Mouse (Mus musculus): Measurements from ENCODE around the gene Glp2r. TPM values are rescaled to one million over a fixed set of nuclear protein-coding genes. Genes with fewer than 3 reads are reported as not detected.

The Glp2r gene
- polyA plus RNA-seq, 1 experiment from 2014 or later, result 0.03 TPM

DNA sequence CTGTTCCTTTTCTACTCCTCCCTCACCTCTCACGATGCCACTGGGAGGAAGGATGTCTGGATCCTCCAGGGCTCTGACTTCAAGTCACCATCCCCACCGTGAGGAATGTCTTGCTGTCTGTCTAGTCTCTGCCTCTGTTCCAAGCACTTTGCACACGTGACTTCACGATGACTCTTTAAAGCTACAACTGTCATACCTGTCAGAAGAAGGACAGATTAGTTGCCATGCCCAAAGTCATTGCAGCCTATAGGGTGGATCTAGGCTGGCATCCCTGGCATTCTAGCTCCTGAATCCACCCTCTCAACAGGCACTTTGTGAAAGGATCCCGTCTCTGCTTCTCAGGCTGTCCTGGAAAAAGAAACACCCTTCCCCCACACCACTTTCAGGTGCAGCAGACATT is 91.7 kb downstream of the Glp2r start:
- H3K9me3 ChIP-seq (replicated peaks; ENCODE audit: control insufficient read depth, low read length), result no peaks in the 10 kb centered on the region
- no peak overlapping the region for H3K4me3 ChIP-seq (ENCODE audit: low read depth, low read length)
- WGBS (ENCODE audit: insufficient replicate concordance), result 59% methylated on average over 5 of the region's 5 CpGs
- no peaks in the 10 kb centered on the region for H3K36me3 ChIP-seq (ENCODE audit: control insufficient read depth, insufficient read depth, low read length)
- H3K9ac ChIP-seq (ENCODE audit: low read depth, low read length), result no peak overlapping the region
- H3K27me3 ChIP-seq (ENCODE audit: control insufficient read depth, insufficient read depth, low read length), result no peaks in the 10 kb centered on the region
- H3K4me1 ChIP-seq (ENCODE audit: control insufficient read depth, insufficient read depth, low read length), result no peaks in the 10 kb centered on the region
- no peak for ATAC-seq (replicated peaks; ENCODE audit: insufficient number of reproducible peaks, low FRiP score, low TSS enrichment)
- H3K27ac ChIP-seq (ENCODE audit: low read depth, low read length), result no peak overlapping the region
- no peak overlapping the region for H3K4me2 ChIP-seq

DNA sequence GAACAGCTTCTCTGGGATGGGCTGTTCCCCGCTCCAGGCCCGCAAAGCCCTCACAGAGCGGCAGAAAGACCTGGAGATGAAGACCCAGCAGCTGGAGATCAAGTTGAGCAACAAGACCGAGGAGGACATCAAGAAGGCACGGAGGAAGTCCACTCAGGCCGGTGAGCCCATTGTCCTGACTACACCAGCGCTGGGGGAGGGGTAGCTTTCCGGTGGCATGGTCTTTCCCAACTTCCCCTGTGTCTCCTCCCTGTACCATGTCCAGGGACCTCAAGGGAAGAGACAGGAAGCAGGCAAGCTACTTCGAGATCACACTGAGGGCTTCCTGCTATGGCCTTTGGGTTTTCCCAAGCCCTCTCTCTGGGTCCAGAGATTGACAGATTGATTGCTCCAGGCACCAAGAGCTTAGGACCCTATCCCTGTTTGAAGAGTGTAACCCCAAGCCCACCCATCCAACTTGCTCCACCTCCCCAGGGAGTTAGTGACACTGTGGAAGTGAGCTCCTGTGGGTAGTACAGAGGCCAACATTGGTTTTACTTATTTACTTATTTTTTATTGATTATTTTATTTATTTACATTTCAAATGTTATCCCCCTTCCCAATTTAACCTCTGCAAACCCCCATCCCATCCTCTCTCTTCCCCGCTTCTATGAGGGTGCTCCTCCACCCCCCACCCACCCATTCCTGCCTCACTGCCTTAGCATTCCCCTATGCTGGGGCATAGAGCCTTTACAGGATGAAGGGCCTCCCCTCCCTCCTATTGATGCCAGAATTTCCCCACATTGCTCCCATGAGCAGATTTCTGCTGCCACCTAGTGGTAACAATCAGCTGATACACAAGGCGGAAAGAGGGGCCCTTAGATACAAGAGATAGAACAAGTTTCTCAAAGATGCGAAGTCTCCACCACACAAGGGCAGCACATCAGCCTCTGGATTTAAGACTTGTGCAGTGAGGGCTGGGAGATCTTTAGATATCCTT is 95.1 kb downstream of the Glp2r start:
- H3K4me2 ChIP-seq, result no peak overlapping the region
- no peaks in the 10 kb centered on the region for H3K9me3 ChIP-seq (replicated peaks; ENCODE audit: control insufficient read depth, low read length)
- no peak overlapping the region for H3K4me3 ChIP-seq (ENCODE audit: low read depth, low read length)
- WGBS (ENCODE audit: insufficient replicate concordance), result 53% methylated on average over 12 of the region's 12 CpGs
- no peaks in the 10 kb centered on the region for H3K27me3 ChIP-seq (ENCODE audit: control insufficient read depth, insufficient read depth, low read length)
- no peak for ATAC-seq (replicated peaks; ENCODE audit: insufficient number of reproducible peaks, low FRiP score, low TSS enrichment)
- peaks cover 15% of the 10 kb centered on the region for H3K4me1 ChIP-seq (ENCODE audit: control insufficient read depth, insufficient read depth, low read length)
- no peak overlapping the region for H3K9ac ChIP-seq (ENCODE audit: low read depth, low read length)
- no peaks in the 10 kb centered on the region for H3K36me3 ChIP-seq (ENCODE audit: control insufficient read depth, insufficient read depth, low read length)
- no peak overlapping the region for H3K27ac ChIP-seq (ENCODE audit: low read depth, low read length)

DNA sequence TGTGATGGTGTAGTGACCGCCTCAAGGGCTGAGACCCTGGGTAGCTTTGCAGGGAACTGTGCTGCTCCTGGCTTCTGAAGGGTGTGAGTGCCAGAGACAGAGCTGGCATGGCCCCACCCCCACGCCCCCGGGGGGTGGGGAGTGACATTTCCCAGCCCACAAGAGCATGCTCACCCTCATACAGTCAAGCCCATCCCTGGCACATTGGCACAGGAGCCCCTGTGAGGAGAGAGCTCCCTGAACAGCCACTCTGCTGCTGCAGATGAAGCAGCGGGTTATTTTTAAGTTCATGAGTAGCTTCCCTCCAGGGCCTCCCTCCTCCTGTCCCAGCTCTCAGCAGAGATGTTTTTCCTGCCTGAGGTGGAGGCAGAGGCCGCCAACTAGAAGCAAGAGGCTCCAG is 98.8 kb downstream of the Glp2r start:
- Histone ChIP-seq H3K9me3 (replicated peaks; ENCODE audit: control insufficient read depth, low read length) (no peaks in the 10 kb centered on the region), H3K36me3 (ENCODE audit: control insufficient read depth, insufficient read depth, low read length) (no peaks in the 10 kb centered on the region), H3K27ac (ENCODE audit: low read depth, low read length) (peak overlapping the region; percentile 54), H3K4me3 (ENCODE audit: low read depth, low read length) (no peak overlapping the region), H3K4me2 (peak overlapping the region; percentile 23; the same call in 1 of the 2 replicates), H3K9ac (ENCODE audit: low read depth, low read length) (no peak overlapping the region), H3K4me1 (ENCODE audit: control insufficient read depth, insufficient read depth, low read length) (peaks cover 17% of the 10 kb centered on the region), H3K27me3 (ENCODE audit: control insufficient read depth, insufficient read depth, low read length) (no peaks in the 10 kb centered on the region)
- no peak for ATAC-seq (replicated peaks; ENCODE audit: insufficient number of reproducible peaks, low FRiP score, low TSS enrichment)
- 36% methylated on average over 5 of the region's 5 CpGs for WGBS (ENCODE audit: insufficient replicate concordance)

DNA sequence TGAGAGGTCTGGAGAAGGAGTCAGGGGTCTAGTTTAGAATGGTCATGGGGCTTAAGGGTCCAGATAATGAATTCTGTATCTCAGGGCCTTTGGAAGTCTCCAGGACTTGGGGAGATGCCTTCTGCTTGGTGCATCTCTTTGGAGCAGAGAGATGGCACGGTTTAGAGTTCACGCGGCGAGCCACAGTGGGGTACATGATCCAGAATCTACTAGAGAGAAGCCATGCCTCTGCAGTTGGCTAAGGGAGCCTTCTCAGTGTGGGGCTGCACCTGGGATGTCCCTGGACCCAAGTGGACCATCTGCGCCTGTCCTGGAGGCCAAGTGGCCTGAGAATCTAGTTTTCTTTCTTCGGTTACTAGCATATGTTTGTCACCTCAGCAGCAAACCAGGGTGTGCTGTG is 100.9 kb downstream of the Glp2r start:
- Histone ChIP-seq H3K27ac (ENCODE audit: low read depth, low read length) (no peak overlapping the region), H3K27me3 (ENCODE audit: control insufficient read depth, insufficient read depth, low read length) (no peaks in the 10 kb centered on the region), H3K9me3 (replicated peaks; ENCODE audit: control insufficient read depth, low read length) (no peaks in the 10 kb centered on the region), H3K36me3 (ENCODE audit: control insufficient read depth, insufficient read depth, low read length) (no peaks in the 10 kb centered on the region), H3K4me1 (ENCODE audit: control insufficient read depth, insufficient read depth, low read length) (peaks cover 17% of the 10 kb centered on the region), H3K4me2 (no peak overlapping the region), H3K4me3 (ENCODE audit: low read depth, low read length) (no peak overlapping the region), H3K9ac (ENCODE audit: low read depth, low read length) (no peak overlapping the region)
- ATAC-seq (replicated peaks; ENCODE audit: insufficient number of reproducible peaks, low FRiP score, low TSS enrichment), result no peak
- 91% methylated on average over 6 of the region's 6 CpGs for WGBS (ENCODE audit: insufficient replicate concordance)

DNA sequence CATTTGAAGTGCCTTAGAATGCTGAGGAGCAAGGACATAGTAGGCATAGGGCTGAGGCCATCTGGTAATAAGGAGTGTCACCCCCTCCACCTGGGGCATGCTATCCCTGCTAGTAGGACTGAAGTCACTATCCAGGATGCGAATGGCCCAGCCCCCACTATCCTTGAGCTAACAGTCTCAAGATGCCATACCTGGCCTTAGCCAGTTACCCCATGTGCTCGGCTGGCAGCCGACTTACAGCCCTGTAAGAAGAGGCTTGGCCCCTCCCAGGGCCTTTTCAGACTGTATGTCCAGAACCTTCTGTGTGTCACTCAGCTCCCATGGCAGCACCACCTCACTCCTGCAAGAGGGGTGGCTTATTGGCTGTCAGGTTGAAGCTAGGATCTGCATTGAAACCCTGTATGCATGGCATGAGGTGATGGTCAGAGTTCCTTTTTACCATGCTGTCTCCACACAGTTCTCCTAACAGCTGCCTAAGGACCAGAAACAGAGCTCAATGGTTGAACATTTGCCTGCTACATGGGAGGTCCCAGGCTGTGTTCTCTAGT is 102.4 kb downstream of the Glp2r start:
- no peak for ATAC-seq (replicated peaks; ENCODE audit: insufficient number of reproducible peaks, low FRiP score, low TSS enrichment)
- Histone ChIP-seq H3K9me3 (replicated peaks; ENCODE audit: control insufficient read depth, low read length) (no peaks in the 10 kb centered on the region), H3K4me2 (no peak overlapping the region), H3K9ac (ENCODE audit: low read depth, low read length) (no peak overlapping the region), H3K27ac (ENCODE audit: low read depth, low read length) (no peak overlapping the region), H3K4me3 (ENCODE audit: low read depth, low read length) (no peak overlapping the region), H3K27me3 (ENCODE audit: control insufficient read depth, insufficient read depth, low read length) (no peaks in the 10 kb centered on the region), H3K4me1 (ENCODE audit: control insufficient read depth, insufficient read depth, low read length) (peaks cover 17% of the 10 kb centered on the region), H3K36me3 (ENCODE audit: control insufficient read depth, insufficient read depth, low read length) (no peaks in the 10 kb centered on the region)
- WGBS (ENCODE audit: insufficient replicate concordance), result 89% methylated on average over 3 of the region's 3 CpGs

DNA sequence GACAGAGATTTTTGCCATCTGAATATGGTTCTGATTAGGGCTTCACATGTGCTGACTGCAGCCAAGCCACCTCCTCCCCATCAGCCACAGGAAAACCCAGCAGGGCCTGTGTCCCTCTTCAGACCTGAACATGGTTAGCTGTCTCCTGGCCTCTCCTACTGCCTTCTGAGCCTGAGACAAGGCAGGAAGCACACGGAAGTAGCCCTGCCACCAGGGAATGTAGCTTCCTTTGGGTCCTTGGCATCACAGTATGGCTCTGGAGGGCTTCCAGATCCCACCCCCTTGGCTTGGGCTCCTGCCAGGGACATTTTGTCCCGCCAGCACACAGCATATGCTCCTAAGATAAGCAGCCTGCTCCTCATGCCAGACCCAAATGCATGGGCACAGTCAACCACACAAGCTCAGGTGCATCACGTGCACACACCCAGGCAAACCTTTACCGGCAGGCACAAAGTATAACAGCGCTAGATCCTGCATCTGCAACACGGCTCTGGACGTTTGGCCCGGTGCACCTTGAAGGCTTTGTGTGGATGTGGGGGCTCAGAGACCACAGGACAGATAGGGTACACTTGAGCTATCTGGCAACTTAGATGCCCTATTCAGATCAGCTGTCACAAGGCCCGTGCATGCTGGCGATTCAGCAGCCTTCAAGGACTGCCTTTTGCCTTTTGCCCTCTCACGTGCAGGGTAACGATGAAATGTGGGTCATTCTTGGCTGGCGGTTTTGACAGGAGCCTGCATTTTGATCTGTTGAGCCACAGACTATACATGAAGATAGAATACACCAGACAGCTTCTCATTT is 103.2 kb downstream of the Glp2r start:
- WGBS (ENCODE audit: insufficient replicate concordance), result 78% methylated on average over 13 of the region's 13 CpGs
- Histone ChIP-seq H3K9me3 (replicated peaks; ENCODE audit: control insufficient read depth, low read length) (no peaks in the 10 kb centered on the region), H3K27me3 (ENCODE audit: control insufficient read depth, insufficient read depth, low read length) (no peaks in the 10 kb centered on the region), H3K36me3 (ENCODE audit: control insufficient read depth, insufficient read depth, low read length) (no peaks in the 10 kb centered on the region), H3K4me3 (ENCODE audit: low read depth, low read length) (no peak overlapping the region), H3K4me2 (no peak overlapping the region), H3K4me1 (ENCODE audit: control insufficient read depth, insufficient read depth, low read length) (peaks cover 15% of the 10 kb centered on the region), H3K27ac (ENCODE audit: low read depth, low read length) (no peak overlapping the region), H3K9ac (ENCODE audit: low read depth, low read length) (no peak overlapping the region)
- no peak for ATAC-seq (replicated peaks; ENCODE audit: insufficient number of reproducible peaks, low FRiP score, low TSS enrichment)

DNA sequence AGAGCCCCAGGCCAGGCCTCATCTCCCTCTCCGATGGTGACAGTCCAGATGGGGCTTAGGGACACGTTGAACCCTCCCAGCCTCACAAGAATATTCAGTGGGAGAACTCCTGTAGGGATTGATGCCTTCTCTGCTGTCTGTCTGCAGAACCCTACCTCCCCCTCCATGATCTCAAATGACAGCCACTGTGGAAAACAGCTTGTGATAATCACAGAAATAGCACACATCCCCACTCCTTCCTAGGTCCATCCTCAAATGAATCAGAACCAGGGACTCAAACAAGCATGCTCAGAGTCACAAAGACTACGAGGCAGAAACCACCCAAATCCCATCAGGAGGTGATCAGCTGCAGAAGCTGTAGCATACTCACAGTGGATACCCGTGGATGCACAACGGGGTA is 104.8 kb downstream of the Glp2r start:
- H3K4me1 ChIP-seq (ENCODE audit: control insufficient read depth, insufficient read depth, low read length), result peaks cover 3% of the 10 kb centered on the region
- H3K9ac ChIP-seq (ENCODE audit: low read depth, low read length), result no peak overlapping the region
- H3K36me3 ChIP-seq (ENCODE audit: control insufficient read depth, insufficient read depth, low read length), result no peaks in the 10 kb centered on the region
- no peak overlapping the region for H3K27ac ChIP-seq (ENCODE audit: low read depth, low read length)
- ATAC-seq (replicated peaks; ENCODE audit: insufficient number of reproducible peaks, low FRiP score, low TSS enrichment), result no peak
- no peaks in the 10 kb centered on the region for H3K9me3 ChIP-seq (replicated peaks; ENCODE audit: control insufficient read depth, low read length)
- H3K27me3 ChIP-seq (ENCODE audit: control insufficient read depth, insufficient read depth, low read length), result no peaks in the 10 kb centered on the region
- no peak overlapping the region for H3K4me2 ChIP-seq
- WGBS (ENCODE audit: insufficient replicate concordance), result 77% methylated on average over 5 of the region's 5 CpGs
- H3K4me3 ChIP-seq (ENCODE audit: low read depth, low read length), result no peak overlapping the region

DNA sequence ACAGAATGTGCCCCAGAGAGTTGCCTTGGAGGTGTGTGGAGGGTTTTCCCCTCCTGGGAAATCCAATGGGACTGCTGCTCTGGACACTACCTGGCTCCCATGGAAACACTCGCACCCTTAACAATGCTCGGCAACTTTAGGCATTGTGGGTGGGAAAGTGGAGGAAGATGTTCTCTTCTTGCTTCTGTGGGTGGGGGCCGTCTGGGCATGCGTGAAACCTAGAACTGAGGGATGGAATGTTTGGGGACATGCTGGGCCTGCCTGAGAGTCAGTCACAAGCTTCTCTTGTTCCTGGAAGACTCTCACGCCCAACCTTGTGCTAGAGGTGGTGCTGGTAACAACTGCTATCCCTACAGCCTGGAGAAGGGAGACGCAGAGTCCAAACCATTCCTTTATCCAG is 106.0 kb downstream of the Glp2r start:
- Histone ChIP-seq H3K27ac (ENCODE audit: low read depth, low read length) (no peak overlapping the region), H3K27me3 (ENCODE audit: control insufficient read depth, insufficient read depth, low read length) (no peaks in the 10 kb centered on the region), H3K4me3 (ENCODE audit: low read depth, low read length) (no peak overlapping the region), H3K4me2 (no peak overlapping the region), H3K36me3 (ENCODE audit: control insufficient read depth, insufficient read depth, low read length) (no peaks in the 10 kb centered on the region), H3K4me1 (ENCODE audit: control insufficient read depth, insufficient read depth, low read length) (peaks cover 3% of the 10 kb centered on the region; the same call in 1 of the 2 replicates), H3K9ac (ENCODE audit: low read depth, low read length) (no peak overlapping the region), H3K9me3 (replicated peaks; ENCODE audit: control insufficient read depth, low read length) (no peaks in the 10 kb centered on the region)
- WGBS (ENCODE audit: insufficient replicate concordance), result 77% methylated on average over 6 of the region's 6 CpGs
- ATAC-seq (replicated peaks; ENCODE audit: insufficient number of reproducible peaks, low FRiP score, low TSS enrichment), result no peak

All from heart, embryonic 11.5 days (tissue).